Mouse (Mus musculus) heart, postnatal 0 days (tissue): ENCODE data around the gene Acadsb. TPM values are rescaled to one million over a fixed set of nuclear protein-coding genes. Genes with fewer than 3 reads are reported as not detected.
A peak's percentile ranks its signal among the peaks of the same experiment; 100 is the strongest.

Source experiments
- ATAC-seq: fragments of 200-750 bp; cut with Nextera tagmentation; 2 replicates; pipeline ENCODE4 v1.8.0; 2017; ENCODE audit warnings: low read depth, moderate number of reproducible peaks, moderate library complexity; ENCODE audit not compliant: insufficient read depth
- DNase-seq: peaks from one replicate; pipeline ENCODE4 v3.0.0-alpha.2; 2016; ENCODE audit warnings: low spot score
- H3K27ac ChIP-seq: fragments of 300-500 bp; sonication (generic); 2 replicates; pipeline ENCODE4 v1.5.1; 2014; ENCODE audit warnings: low read depth, mild to moderate bottlenecking
- H3K27me3 ChIP-seq: fragments of 300-500 bp; sonication (generic); 2 replicates; pipeline ENCODE4 v1.6.1; 2014; ENCODE audit warnings: low read length, mixed read lengths; ENCODE audit not compliant: control insufficient read depth, insufficient read depth
- H3K36me3 ChIP-seq: fragments of 300-500 bp; sonication (generic); replicated peaks from 2 replicates; pipeline ENCODE4 v1.6.1; 2014; ENCODE audit warnings: low read length, mixed read lengths; ENCODE audit not compliant: control insufficient read depth, insufficient read depth
- H3K4me1 ChIP-seq: fragments of 300-500 bp; sonication (generic); 2 replicates; pipeline ENCODE4 v1.6.1; 2014; ENCODE audit warnings: antibody characterized with exemption; ENCODE audit not compliant: control insufficient read depth, insufficient read depth
- H3K4me2 ChIP-seq: fragments of 300-500 bp; sonication (generic); 2 replicates; pipeline ENCODE4 v1.6.1; 2014; ENCODE audit warnings: low read depth, mild to moderate bottlenecking, low read length, moderate library complexity
- H3K4me3 ChIP-seq: fragments of 300-500 bp; sonication (generic); 2 replicates; pipeline ENCODE4 v1.5.1; 2014; ENCODE audit warnings: low read depth, low read length
- H3K9ac ChIP-seq: fragments of 300-500 bp; sonication (generic); replicated peaks from 2 replicates; pipeline ENCODE4 v1.6.1; 2014; ENCODE audit warnings: low read depth, low read length, mixed read lengths
- H3K9me3 ChIP-seq: fragments of 300-500 bp; sonication (generic); replicated peaks from 2 replicates; pipeline ENCODE4 v1.6.1; 2016; ENCODE audit warnings: low read length; ENCODE audit not compliant: control insufficient read depth
- CTCF ChIP-seq: IDR thresholded peaks from 2 replicates; pipeline ENCODE4 v1.5.1; 2016; ENCODE audit warnings: antibody characterized with exemption, control low read depth, low read depth
- EP300 ChIP-seq: IDR thresholded peaks from 2 replicates; pipeline ENCODE4 v1.6.1; 2016; ENCODE audit warnings: antibody characterized with exemption, low read depth
- WGBS: fragments of 180-500 bp; shearing (Covaris S2); extraction: QIAGEN DNeasy Blood & Tissue Kit; methylation state at CpG from one replicate; pipeline ENCODE4 v1.1.7; 2014; 5-methylcytosine and 5-hydroxymethylcytosine counted together
- polyA plus RNA-seq: library from polyadenylated mRNA; unstranded; fragments of >200 nt; fragmentation: Nextera tagmentation; extraction: Ambion mirVana; gene quantifications from 2 replicates; pipeline ENCODE4 v1.2.1, GENCODE M21; 2015
- total RNA-seq: library from RNA; depleted of rRNA; stranded (reverse); fragments of >200 nt; gene quantifications from 2 replicates; pipeline ENCODE4 v1.2.3, GENCODE M21; 2014; ENCODE audit warnings: low replicate concordance

The Acadsb gene
- total and polyA plus RNA-seq, 2 experiments from 2014 or later, result 32.5 to 83.9 TPM

DNA sequence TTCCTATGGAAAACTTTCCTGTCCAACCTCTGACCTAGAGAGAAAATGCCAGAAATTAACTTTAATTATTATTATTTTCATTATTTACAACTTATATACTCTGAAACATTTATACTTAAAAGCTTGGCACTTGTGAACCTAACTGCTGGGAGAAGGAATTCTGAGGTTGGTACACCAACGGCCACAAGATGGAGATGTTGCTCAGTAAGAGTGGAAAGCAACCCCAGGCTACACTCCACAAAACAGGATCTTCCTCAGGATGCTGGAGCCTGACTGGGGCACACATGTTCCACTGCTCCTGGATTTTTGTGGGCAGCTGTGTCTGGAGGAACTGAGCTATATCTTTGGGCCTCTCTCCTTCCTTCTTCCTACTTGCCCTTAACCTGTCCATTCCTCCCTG is 21.8 kb downstream of the Acadsb start:
- peak; percentile 49 for DNase-seq
- no peak for ATAC-seq
- 17% methylated on average over 1 of the region's 1 CpGs for WGBS
- H3K9ac ChIP-seq, result no peak overlapping the region
- H3K4me3 ChIP-seq, result no peak overlapping the region
- no peaks in the 10 kb centered on the region for H3K9me3 ChIP-seq
- H3K36me3 ChIP-seq, result peaks cover 38% of the 10 kb centered on the region
- no peak overlapping the region for H3K4me2 ChIP-seq
- H3K27me3 ChIP-seq, result no peaks in the 10 kb centered on the region
- no peaks in the 10 kb centered on the region for H3K4me1 ChIP-seq
- TF ChIP-seq CTCF, result peak; percentile 54
- no peak for TF ChIP-seq EP300
- H3K27ac ChIP-seq, result no peak overlapping the region

DNA sequence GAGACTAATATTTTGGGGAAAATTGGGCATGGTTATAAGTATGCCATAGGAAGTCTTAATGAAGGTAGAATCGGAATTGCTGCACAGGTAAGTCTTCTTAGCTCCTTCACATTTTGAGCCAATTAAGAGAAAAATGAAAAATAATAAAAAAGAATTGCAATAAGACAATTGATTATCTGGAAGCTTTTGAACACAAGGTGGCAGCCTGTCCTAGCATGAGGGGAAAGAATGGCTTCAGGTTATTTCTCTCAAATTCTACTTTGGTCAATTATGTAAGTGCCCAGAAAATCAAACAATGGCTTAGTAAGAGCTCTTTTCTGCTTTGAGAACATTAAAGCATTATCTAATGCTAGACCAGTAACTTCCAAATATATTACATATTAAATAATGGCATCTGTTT is 23.9 kb downstream of the Acadsb start:
- no peak overlapping the region for H3K27ac ChIP-seq
- TF ChIP-seq EP300 (no peak), CTCF (no peak)
- ATAC-seq, result no peak
- no peaks in the 10 kb centered on the region for H3K4me1 ChIP-seq
- DNase-seq, result no peak
- no peak overlapping the region for H3K9ac ChIP-seq
- no peak overlapping the region for H3K4me2 ChIP-seq
- H3K27me3 ChIP-seq, result no peaks in the 10 kb centered on the region
- H3K36me3 ChIP-seq, result peaks cover 38% of the 10 kb centered on the region
- WGBS, result 76% methylated on average over 1 of the region's 1 CpGs
- H3K9me3 ChIP-seq, result no peaks in the 10 kb centered on the region
- no peak overlapping the region for H3K4me3 ChIP-seq

DNA sequence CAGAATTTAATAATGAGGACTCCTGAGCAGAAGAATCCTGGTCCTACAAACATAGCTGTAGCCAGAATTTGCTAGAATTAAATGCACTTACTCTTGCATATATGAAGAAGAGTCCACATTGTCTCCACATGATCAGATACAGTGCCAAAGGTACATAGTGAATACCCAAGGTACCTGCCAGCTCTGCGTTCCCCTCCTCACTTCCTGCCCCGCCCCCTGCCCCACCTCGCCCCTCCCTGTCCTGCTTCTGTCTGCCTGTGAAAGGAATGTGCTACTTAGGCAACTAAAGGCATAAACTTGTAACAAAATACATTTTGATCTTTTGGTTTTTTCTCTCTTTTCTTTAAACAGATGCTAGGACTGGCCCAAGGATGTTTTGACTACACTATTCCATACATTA is 26.6 kb downstream of the Acadsb start:
- no peak for DNase-seq
- no peaks in the 10 kb centered on the region for H3K9me3 ChIP-seq

DNA sequence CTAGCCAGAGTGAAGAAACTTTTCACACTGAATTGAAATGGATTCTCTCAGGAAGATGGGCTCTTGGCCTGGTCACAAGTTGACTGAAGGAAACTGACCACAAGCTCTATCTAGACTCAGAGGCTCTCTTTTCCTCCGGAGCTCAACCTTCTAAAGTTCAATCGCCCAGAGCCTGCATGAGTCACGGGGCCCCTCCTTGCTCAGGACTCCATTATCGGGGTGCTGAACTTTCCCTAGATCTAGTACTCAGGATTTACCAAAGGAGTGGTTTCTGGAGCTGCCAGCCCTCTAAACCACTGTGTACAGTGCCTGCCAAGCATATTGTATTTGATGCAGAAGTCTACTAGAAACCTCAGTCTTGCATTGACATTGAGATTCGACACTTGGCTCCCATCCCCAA is 46.3 kb downstream of the Acadsb start:
- DNase-seq (no peak), ATAC-seq (no peak)
- Histone ChIP-seq H3K4me3 (no peak overlapping the region), H3K27me3 (no peaks in the 10 kb centered on the region), H3K4me2 (no peak overlapping the region), H3K27ac (no peak overlapping the region), H3K9me3 (no peaks in the 10 kb centered on the region), H3K9ac (no peak overlapping the region), H3K36me3 (no peaks in the 10 kb centered on the region), H3K4me1 (no peaks in the 10 kb centered on the region)
- WGBS, result 76% methylated on average over 5 of the region's 5 CpGs
- TF ChIP-seq EP300 (no peak), CTCF (no peak)

More for the DNA sequence above, 26.6 kb downstream of the Acadsb start:
- no peak overlapping the region for H3K27ac ChIP-seq
- H3K4me2 ChIP-seq, result no peak overlapping the region
- H3K27me3 ChIP-seq, result no peaks in the 10 kb centered on the region
- 47% methylated on average over 3 of the region's 3 CpGs for WGBS
- peaks cover 24% of the 10 kb centered on the region for H3K36me3 ChIP-seq
- no peak overlapping the region for H3K4me3 ChIP-seq
- H3K4me1 ChIP-seq, result no peaks in the 10 kb centered on the region
- no peak overlapping the region for H3K9ac ChIP-seq
- no peak for ATAC-seq
- no peak for TF ChIP-seq EP300
- TF ChIP-seq CTCF, result no peak

DNA sequence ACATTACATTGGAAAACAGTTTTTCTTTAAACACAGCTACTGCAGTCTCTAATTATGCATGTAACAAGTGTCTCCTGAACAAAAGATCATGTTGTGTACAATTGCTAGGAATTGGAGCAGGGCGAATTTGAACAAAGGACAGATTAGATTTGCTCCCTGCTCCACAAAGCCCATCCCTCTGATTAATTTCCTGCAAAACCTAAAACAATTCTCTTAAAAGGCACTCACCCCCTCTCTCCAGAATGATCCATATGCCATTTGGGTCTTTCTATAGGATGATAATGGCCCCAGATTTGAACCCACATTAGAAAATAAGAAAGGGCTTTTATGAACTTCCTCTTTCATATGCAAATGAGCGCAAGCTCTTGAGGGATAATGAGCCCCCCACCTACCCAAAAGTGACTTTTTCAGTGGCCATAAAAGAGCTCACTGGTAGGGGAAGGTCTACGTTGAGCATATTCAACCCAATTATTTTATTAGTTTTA is 54.8 kb downstream of the Acadsb start:
- no peak for ATAC-seq
- Histone ChIP-seq H3K27me3 (no peaks in the 10 kb centered on the region), H3K9me3 (no peaks in the 10 kb centered on the region), H3K4me3 (no peak overlapping the region), H3K36me3 (no peaks in the 10 kb centered on the region), H3K9ac (no peak overlapping the region), H3K27ac (no peak overlapping the region), H3K4me2 (no peak overlapping the region), H3K4me1 (no peaks in the 10 kb centered on the region)
- DNase-seq, result no peak
- 62% methylated on average over 3 of the region's 3 CpGs for WGBS
- TF ChIP-seq EP300 (no peak), CTCF (no peak)

DNA sequence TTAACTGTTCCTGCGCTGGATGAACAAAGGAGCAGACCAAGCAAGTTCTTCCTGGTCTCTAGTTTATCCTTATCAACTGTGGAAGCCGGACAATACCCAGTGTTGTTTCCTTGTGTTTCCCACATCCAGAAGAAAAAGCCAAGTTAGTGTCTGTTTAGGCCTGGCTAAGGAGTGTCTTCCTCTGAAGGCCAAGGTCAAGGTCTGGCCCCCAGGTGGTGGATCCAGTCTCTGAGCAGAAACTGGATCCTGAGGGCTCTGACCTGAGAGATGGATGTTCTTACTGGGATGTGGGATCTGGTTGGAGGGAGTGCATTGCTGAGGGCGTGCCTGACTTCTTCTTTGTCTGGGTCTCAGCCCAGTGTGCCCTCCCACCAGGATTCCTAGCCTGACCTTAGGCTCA is 55.3 kb downstream of the Acadsb start:
- ATAC-seq (no peak), DNase-seq (no peak)
- Histone ChIP-seq H3K9me3 (no peaks in the 10 kb centered on the region), H3K27ac (no peak overlapping the region), H3K4me2 (no peak overlapping the region), H3K9ac (no peak overlapping the region), H3K4me1 (no peaks in the 10 kb centered on the region), H3K27me3 (no peaks in the 10 kb centered on the region), H3K36me3 (no peaks in the 10 kb centered on the region), H3K4me3 (no peak overlapping the region)
- WGBS, result 50% methylated on average over 3 of the region's 3 CpGs
- TF ChIP-seq CTCF, result no peak
- no peak for TF ChIP-seq EP300
